Mouse (Mus musculus) heart, postnatal 4 days (tissue): ENCODE data around the gene Igsf8. TPM values are rescaled to one million over a fixed set of nuclear protein-coding genes. Genes with fewer than 3 reads are reported as not detected.

Experiments
- DNase-seq: peaks from one replicate; pipeline ENCODE4 v3.0.0; 2021
- total RNA-seq, 2 experiments: library from RNA; stranded (reverse); gene quantifications; 2 replicates each; pipeline ENCODE4 v1.2.3; 2021

Gene Igsf8
- total RNA-seq, 2 experiments from 2014 or later = 19.1 to 20.1 TPM

DNA sequence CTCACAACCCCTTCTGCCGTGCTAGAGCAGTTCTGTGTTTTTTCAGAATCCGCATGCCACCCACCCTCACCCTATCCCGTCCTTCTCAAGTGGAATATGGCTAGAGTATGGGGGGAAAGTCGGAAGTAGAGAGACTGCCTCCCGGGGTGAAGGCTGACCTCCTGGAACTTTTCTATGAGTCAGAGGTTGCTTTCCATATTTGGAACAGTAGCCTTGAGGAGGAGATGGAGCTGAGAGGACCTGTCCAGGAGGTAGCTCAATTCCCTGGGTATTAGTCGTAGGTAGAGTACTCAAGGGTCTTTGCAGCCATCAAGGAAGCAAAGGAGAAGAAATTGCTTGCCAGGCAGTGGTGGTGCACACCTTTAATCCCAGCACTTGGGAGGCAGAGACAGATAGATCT is 90.6 kb downstream of the Igsf8 start:
- DNase-seq = no peak

DNA sequence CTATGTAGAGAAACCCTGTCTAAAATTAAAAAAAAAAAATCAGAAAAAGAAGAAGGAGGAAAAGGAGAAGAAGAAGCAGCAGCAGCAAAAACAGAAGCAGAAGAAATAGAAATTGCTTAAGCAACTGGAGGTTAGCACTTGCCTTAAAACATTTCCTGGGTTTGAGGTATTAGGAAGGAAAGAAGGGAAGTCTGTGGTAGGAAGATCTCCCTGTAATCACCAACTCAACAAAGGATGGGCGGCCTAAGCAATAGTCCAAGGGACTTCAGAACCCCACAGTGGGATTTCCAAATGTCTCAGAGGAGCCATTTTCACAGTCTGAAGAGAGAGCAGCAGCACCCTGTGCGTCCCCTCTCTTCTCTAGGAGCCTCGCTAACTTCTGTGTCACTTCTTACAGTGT is 91.0 kb downstream of the Igsf8 start:
- no peak for DNase-seq

DNA sequence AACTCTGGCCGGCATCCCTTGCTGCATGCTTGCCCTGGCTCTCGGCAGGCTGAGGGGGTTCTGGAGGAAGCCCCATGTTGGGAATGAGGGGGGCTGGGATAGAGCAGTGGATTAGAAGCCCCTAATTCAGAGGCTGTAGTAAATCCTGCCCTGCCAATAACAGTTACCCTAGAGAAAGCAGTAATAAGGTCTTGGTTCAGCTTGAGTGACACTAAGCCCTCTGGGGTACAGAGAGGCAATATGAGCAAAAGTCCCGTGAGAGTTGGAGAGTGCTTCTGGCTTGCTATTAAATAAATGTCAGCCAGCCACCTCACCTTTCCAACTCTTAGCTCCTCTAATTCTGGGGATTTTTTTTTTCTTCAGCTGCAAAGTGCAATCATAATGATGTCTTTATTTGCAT is 93.9 kb downstream of the Igsf8 start:
- no peak for DNase-seq

DNA sequence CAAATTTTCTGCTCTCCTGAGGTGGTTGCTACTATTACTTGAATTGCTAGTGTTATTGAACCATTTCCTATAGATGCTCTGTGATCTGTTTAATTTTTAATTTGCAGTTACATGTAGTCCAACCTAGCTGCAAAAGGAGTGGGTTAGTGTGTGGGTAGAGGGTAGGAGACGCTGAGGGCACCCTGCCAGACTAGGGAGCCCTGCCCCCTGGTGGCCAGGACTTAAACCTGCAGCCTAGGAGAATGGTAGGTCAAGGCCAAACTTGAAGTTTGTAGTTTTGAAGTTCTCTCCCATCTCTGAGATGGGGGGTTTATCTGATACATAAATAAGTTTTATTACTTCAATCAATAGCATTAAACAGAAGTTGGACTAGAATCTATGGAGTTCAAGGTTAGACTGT is 96.1 kb downstream of the Igsf8 start:
- peak; percentile 77 for DNase-seq

DNA sequence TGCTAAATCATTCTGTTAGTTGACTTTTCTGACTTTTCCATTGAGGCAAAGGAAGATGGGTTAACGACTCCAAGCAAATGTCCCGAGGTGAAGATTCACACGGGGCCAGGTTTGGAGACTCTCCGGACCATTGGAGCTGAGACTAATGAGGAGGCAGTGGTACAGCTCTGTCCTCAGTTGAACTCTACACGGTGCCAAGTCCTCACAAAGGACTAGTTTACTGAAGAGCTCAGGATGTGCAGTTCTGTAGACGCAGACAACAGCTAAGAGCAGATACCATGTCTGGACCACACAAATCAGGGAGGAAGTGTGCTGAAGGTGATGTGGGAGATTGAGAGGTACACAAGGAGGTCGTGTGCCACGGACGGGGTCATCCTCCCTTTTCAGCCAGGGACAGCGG is 96.9 kb downstream of the Igsf8 start:
- DNase-seq = no peak

DNA sequence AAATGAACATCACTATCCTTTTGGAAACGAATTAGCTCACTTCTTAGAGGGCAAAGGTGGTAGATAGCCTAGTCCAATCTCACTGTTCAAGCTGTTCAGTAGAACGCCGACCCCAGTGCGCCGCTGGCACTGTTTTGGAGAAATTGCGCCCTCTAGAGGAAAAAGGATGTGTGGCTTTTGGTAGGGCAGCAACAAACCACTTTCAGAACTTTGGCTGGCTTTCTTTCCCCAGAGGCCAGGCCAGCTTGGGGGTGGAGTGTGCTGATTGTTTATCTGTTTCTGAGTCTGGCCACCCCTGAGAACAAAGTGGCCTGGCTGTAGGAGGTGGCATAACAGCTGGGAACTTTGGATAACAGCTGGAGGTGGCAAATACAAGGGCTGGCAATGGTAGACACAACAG is 103.2 kb downstream of the Igsf8 start:
- peak; percentile 67 for DNase-seq

DNA sequence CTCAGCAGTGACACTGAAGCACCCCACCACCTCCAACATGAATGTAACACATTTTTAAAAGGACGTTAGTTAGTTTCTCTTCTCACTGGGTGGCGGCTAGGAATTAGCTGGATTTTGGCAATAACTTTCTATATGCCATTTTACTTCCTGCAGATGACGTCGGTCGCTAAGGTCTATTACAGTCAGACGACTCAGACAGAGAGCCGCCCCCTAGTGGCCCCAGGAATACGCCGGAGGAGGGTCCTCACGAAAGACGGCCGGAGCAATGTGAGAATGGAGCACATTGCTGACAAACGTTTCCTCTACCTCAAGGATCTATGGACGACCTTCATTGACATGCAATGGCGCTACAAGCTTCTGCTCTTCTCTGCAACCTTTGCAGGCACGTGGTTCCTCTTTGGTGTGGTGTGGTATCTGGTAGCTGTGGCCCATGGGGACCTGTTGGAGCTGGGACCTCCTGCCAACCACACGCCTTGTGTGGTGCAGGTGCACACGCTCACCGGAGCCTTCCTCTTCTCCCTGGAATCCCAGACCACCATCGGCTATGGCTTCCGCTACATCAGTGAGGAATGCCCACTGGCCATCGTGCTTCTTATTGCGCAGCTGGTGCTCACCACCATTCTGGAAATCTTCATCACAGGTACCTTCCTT is 107.5 kb downstream of the Igsf8 start:
- peak; percentile 68 for DNase-seq

Other genes with a start within 250 kb of the Igsf8 start
- 10 to 100 TPM; 12.3 to 12.4 TPM for gene Vangl2, start 233.2 kb upstream of the Igsf8 start, total RNA-seq
- gene Nhlh1, start 204.1 kb upstream of the Igsf8 start, total RNA-seq = not detected
- gene Copa, start 179.1 kb upstream of the Igsf8 start, total RNA-seq = 100 to 1,000 TPM; 160 to 167 TPM
- 10 to 100 TPM; 65.6 to 67.4 TPM for gene Ncstn, start 178.8 kb upstream of the Igsf8 start, total RNA-seq
- gene Pex19, start 134.9 kb upstream of the Igsf8 start, total RNA-seq = 100 to 1,000 TPM; 129 to 134 TPM
- gene Dcaf8, start 113.6 kb upstream of the Igsf8 start, total RNA-seq = 100 to 1,000 TPM; 114 to 115 TPM
- gene Pea15a, start 54.8 kb upstream of the Igsf8 start, total RNA-seq = 100 to 1,000 TPM; 140 to 147 TPM
- gene Casq1, start 41.8 kb upstream of the Igsf8 start, total RNA-seq = 10 to 100 TPM; 11.9 to 18.1 TPM
- gene Atp1a4, start 3.2 kb upstream of the Igsf8 start, total RNA-seq = under 1 TPM in 1 of 2 experiments, not detected in 1; 0.11 TPM
- 10 to 100 TPM; 81.9 to 82.8 TPM for gene Atp1a2, start 36.4 kb downstream of the Igsf8 start, total RNA-seq
- gene Kcnj9, start 67.7 kb downstream of the Igsf8 start, total RNA-seq = not detected
- gene Kcnj10, start 79.6 kb downstream of the Igsf8 start, total RNA-seq = under 1 TPM; 0.11 to 0.14 TPM
- gene Pigm, start 114.9 kb downstream of the Igsf8 start, total RNA-seq = 10 to 100 TPM; 10.1 to 11.4 TPM
- 1 to 10 TPM; 1.4 to 1.8 TPM for gene Slamf9, start 213.7 kb downstream of the Igsf8 start, total RNA-seq
- 1 to 10 TPM; 2.5 to 3.1 TPM for gene Igsf9, start 220.1 kb downstream of the Igsf8 start, total RNA-seq
- gene Tagln2, start 238.4 kb downstream of the Igsf8 start, total RNA-seq = 100 to 1,000 TPM; 230 to 244 TPM